Mouse (Mus musculus) hematopoietic stem cell, adult 5-6 weeks (primary cell): ENCODE results near the gene Gabbr2. TPM values are rescaled to one million over a fixed set of nuclear protein-coding genes. Genes with fewer than 3 reads are reported as not detected.

Source experiments
- ATAC-seq, 2 experiments: fragments of 125-278 bp in 1 of 2; replicated peaks in 1 of 2; 2 replicates each; pipeline ENCODE4 v1.8.0; 2016 to 2017; ENCODE audit warnings: inconsistent platforms in 2 of 2, mild to moderate bottlenecking in 2 of 2, moderate number of reproducible peaks in 2 of 2, low read depth in 1 of 2, moderate TSS enrichment in 1 of 2; ENCODE audit not compliant: low FRiP score in 2 of 2, poor library complexity in 2 of 2, severe bottlenecking in 2 of 2, insufficient read depth in 1 of 2, low TSS enrichment in 1 of 2
- total RNA-seq: library from RNA; stranded (forward); fragments of 172-1452, 232-1000 nt; gene quantifications from 2 replicates; pipeline ENCODE4 v1.2.3, GENCODE M21; 2017

Gene Gabbr2
- total RNA-seq, 1 experiment from 2014 or later: 0.25 TPM

DNA sequence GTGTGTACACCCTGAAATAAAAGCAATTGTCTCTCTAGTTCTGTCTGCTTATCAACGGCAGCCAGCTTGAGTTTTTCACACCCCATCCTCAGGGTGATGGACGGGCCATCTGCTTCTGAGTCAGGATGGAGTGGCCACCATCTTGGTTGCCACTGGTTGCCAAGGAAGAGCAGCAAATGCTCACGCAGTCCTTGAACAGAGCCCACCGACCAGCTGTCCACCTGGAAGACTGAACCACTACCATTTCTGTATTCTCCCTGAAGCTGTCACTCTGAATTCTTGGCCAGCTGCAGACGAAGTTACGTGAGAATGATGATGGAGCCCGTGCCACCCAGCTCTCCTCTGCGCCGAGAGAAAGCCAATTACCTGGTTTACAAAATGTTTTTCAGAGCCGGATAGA lies 102.5 kb downstream of the Gabbr2 start:
- ATAC-seq: no peak

GRCm38 (mm10) chr4:46885627-46886383 lies 105.9 kb downstream of the Gabbr2 start:
- no peak for ATAC-seq

DNA sequence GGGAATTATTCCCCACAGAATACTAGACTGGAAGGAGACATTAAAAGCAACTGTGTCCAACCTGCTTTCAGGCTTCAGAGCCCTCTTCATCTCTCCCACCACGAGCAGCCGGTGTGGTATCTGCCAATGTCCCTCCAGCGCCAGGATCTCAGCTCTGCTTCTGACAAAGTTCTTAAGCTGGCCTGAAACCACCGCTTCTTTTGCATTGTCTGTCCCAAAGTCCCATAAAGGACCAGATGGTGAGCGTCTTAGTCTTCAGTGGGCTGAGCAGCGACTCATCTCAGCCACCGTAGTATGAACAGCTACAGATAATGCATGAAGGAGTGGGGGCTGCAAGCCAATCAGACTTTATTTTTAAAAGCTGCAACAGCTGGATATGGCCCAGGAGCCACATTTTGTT lies 107.5 kb downstream of the Gabbr2 start:
- ATAC-seq: no peak

DNA sequence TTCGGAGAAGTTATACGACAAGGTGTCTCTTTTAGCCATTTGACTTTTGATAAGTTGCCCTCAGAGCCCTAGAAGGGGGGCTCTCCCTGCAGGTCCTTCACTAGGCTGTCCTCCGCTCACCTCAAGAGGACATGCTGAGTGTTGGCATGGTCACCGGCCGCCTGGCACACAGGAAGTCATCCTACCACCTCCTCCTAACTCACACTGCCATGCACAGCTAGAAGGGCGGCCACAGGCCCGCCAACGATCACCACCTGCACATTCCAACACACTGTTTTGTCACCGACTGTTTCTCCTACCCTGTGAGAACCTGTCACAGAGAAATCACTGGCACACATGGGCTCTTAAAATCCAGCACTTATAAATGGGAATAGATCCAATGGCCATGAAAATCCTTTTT lies 108.1 kb downstream of the Gabbr2 start:
- no peak for ATAC-seq

GRCm38 (mm10) chr4:46883047-46883446 lies 108.6 kb downstream of the Gabbr2 start:
- no peak for ATAC-seq

DNA sequence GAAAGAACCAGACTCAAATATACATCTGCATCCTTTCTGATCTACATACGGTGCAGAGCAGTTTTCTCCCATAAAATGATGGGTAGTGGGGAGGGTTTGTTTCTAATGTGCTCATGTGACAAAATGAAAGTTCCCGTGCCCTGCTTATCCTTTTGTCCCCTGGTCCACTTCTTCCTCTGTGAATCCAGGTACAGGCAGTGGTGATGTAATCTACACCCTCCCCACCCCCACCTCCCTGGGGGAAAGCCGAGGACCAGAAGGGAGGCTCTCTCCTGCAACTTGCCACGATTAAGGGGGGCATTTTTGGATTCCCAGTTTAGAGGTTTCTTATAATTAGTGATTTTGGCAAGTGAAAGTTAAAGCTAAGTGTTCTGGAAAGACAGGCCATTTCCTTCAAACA lies 110.4 kb downstream of the Gabbr2 start:
- no peak for ATAC-seq

- ATAC-seq: no peak
These were observed 111.7 kb downstream of the Gabbr2 start for GRCm38 (mm10) chr4:46879943-46880342.

GRCm38 (mm10) chr4:46872750-46873149 lies 118.9 kb downstream of the Gabbr2 start:
- ATAC-seq: no peak

GRCm38 (mm10) chr4:46870157-46870556 lies 121.5 kb downstream of the Gabbr2 start:
- no peak for ATAC-seq

- ATAC-seq: no peak
These were observed 122.3 kb downstream of the Gabbr2 start for GRCm38 (mm10) chr4:46869380-46869779.

DNA sequence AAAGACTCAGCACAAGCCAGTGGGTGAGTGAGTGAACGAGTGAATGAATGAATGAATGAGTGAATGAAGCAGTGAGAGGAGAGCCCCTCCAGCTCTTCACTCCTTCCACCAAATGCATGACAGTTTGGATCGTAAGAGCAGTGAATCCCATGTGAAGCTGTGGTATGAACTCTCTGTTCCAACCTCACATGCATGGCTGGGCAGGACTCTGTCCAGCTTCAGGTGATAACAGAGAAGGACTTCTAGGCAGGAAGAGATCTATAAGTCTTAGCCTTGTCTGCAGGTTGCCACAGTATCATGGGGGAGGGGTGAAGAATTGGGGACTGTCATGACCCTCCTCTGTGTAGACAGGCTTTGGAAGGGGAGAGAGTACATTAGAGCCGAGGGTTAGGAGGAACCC lies 122.8 kb downstream of the Gabbr2 start:
- ATAC-seq: no peak

DNA sequence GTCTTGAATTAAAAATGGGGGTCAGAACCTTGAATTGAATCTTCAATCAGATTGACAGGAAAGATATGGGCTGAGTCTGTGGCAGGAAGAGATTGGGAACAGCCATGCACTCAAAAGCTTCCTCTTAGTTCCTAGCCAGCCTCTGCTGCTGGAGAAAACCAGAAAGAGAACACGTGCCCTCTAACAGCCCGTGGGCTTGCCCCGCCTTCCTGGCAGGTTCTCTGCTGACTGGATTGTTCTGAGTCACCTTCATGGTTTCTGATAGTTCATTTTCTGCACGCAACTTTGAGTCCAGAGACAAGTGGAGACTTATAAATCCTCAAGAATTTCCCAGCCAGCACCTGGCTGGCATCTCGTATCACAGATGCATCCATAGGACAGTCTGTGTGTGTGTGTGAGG lies 123.5 kb downstream of the Gabbr2 start:
- ATAC-seq: peak; percentile 86 to 92

DNA sequence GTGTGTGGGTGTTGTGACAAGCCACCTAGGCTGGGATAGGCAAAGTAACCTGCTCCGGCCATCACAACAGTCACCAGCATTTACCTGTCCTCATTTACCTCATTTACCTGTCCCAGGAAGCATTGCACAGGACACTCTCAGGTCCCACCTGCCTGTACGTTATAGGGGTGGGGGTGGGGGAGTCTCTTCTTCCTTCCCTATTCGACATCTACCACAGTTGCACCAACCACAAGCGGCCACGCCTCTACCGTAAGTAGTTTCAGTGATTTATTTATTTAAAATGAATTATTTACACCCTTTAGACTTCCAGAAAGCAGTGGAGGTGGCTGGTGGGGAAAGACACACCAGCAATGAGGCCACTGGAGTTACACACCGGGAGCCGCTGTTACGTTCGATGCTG lies 123.9 kb downstream of the Gabbr2 start:
- ATAC-seq: peak; percentile 21 to 60; a peak in 3 of 4 replicates

DNA sequence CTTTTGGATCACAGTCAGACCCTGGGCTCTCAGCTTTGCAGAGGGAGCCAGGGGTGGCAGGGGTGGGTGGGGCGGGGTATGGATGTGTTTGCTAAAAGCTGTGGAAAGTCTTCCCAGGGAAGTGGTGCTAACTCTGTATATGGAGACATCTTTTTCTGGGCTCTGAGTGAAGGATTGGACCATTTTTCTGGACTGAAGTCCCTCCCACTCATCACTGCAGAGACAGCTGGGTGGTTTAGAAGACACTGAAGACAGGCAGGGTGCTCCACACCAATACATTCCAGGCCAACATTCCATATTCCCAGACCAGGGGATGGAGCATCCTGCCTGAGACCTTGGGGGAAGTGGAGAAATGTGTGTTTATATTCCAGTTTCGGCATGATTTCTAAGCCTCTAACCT lies 125.6 kb downstream of the Gabbr2 start:
- ATAC-seq: no peak

GRCm38 (mm10) chr4:46863721-46864120 lies 128.0 kb downstream of the Gabbr2 start:
- ATAC-seq: no peak

GRCm38 (mm10) chr4:46862677-46863076 lies 129.0 kb downstream of the Gabbr2 start:
- ATAC-seq: no peak

DNA sequence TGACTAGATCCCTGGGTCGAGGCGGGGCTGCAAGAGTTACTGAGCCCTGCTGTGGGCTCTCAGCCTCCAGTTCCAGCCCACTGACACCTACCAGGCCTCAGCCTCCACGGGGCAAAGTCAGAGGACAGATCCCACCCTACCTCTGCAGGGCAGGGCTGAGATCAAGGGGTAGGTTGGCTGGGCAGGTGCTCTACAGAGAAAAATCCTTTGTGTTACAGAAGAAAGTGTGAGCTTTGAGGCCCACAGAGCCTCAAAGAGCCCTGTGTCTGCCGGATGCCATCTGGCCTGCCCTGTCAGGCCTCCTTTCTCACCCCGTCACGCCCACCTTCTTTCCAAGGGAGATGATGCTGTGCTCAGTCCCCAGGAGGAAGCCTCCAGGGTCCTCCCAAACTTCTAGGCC lies 131.1 kb downstream of the Gabbr2 start:
- ATAC-seq: no peak

- ATAC-seq: peak; percentile 43 to 77; a peak in 2 of 4 replicates
These were observed 132.8 kb downstream of the Gabbr2 start for GRCm38 (mm10) chr4:46858899-46859298.

GRCm38 (mm10) chr4:46856145-46856544 lies 135.5 kb downstream of the Gabbr2 start:
- ATAC-seq: no peak
